Mouse (Mus musculus): Measurements from ENCODE around the gene Fes. TPM values are rescaled to one million over a fixed set of nuclear protein-coding genes. Genes with fewer than 3 reads are reported as not detected.

Gene Fes
- polyA plus RNA-seq, 1 experiment, result 0.82 TPM

DNA sequence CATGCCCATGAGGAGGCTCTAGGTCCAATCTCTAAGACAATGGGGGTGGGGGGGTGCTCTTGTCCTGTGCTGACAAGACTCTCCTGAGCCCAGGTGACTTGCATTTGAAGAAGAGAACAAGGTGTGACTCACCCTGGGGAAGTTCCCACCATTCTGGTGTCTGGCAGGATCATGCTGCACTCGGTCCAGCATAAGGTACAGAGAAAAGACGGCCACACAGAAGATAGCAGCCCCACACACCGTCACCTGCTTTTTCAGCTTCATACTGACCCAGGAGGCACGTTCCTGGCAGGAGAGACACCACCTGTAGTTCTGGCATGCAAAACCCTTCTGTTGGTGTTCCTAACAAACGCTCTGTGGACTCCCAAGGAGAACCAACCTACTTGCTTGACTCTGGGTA lies 18.3 kb downstream of the Fes start:
- H3K27me3 ChIP-seq (ENCODE audit: control insufficient read depth, insufficient read depth, insufficient read length), result no peaks in the 10 kb centered on the region
- H3K79me2 ChIP-seq (ENCODE audit: control insufficient read depth, insufficient read depth), result no peaks in the 10 kb centered on the region
- H3K4me3 ChIP-seq (ENCODE audit: insufficient read depth, poor library complexity, severe bottlenecking), result no peak overlapping the region
- H3K36me3 ChIP-seq (ENCODE audit: control insufficient read depth, insufficient read depth), result peaks cover 8% of the 10 kb centered on the region
- no peak overlapping the region for H3ac ChIP-seq (ENCODE audit: control insufficient read depth, insufficient read length, low read depth)
- H3K79me3 ChIP-seq (ENCODE audit: low read depth), result no peaks in the 10 kb centered on the region
- TF ChIP-seq USF1 (IDR thresholded peaks at IDR 0.05; ENCODE audit: low read depth) (no peak), FOSL1 (IDR thresholded peaks at IDR 0.05; ENCODE audit: insufficient read depth, low read length, poor library complexity, severe bottlenecking) (no peak), MAX (IDR thresholded peaks at IDR 0.05) (no peak), MYOG (IDR thresholded peaks at IDR 0.05; ENCODE audit: control insufficient read depth, extremely low read depth, insufficient read length) (no peak), CTCF (IDR thresholded peaks at IDR 0.05; ENCODE audit: control insufficient read depth, insufficient read depth, insufficient read length) (no peak), MYOD1 (IDR thresholded peaks at IDR 0.05; ENCODE audit: control insufficient read depth, insufficient read length, low read depth) (no peak), CEBPB (IDR thresholded peaks at IDR 0.05; ENCODE audit: low read depth) (no peak)

DNA sequence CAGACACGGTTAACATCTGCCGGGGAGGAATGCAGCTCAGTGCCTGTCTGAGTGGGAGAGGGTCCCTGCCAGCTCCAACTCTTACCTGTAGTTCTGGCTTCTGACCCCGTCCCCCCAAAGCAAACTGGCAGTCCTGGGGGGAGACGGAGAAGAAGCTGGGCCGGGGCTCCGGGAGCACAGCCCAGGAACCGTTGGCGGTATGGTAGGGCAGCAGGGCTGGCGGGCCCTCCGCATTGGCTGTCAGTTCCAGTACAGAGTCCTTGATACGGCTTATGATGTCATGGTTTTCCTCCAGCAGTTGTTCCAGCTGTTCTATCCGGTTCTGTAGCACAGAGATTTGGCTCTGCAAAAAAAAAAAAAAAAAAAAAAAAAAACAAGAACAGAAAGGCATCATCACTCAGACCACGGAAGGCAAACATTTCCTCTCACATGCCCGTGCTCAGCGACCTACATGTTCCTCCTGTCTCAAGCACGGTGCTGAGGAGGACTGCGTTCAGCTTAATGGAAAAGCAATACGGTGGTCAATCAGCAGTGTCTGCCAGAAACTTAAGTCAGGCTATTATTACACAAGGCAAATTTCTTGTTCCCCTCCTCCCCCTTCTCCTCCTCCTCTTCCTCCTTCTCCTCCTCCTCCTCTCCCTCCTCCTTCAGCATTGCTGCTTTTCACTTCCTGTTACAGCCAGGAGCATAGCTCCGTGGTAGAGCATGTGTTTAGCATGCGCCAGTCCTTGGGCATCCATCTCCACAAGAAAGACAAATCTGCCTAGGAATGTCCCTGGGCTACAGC lies 18.9 kb downstream of the Fes start:
- no peaks in the 10 kb centered on the region for H3K79me2 ChIP-seq (ENCODE audit: control insufficient read depth, insufficient read depth)
- H3K36me3 ChIP-seq (ENCODE audit: control insufficient read depth, insufficient read depth), result peaks cover 8% of the 10 kb centered on the region
- H3ac ChIP-seq (ENCODE audit: control insufficient read depth, insufficient read length, low read depth), result no peak overlapping the region
- H3K79me3 ChIP-seq (ENCODE audit: low read depth), result no peaks in the 10 kb centered on the region
- no peak overlapping the region for H3K4me3 ChIP-seq (ENCODE audit: insufficient read depth, poor library complexity, severe bottlenecking)
- no peak for TF ChIP-seq MAX (IDR thresholded peaks at IDR 0.05)
- TF ChIP-seq CEBPB (IDR thresholded peaks at IDR 0.05; ENCODE audit: low read depth), result no peak
- TF ChIP-seq CTCF (IDR thresholded peaks at IDR 0.05; ENCODE audit: control insufficient read depth, insufficient read depth, insufficient read length), result no peak
- TF ChIP-seq MYOD1 (IDR thresholded peaks at IDR 0.05; ENCODE audit: control insufficient read depth, insufficient read length, low read depth), result no peak
- no peak for TF ChIP-seq MYOG (IDR thresholded peaks at IDR 0.05; ENCODE audit: control insufficient read depth, extremely low read depth, insufficient read length)
- TF ChIP-seq USF1 (IDR thresholded peaks at IDR 0.05; ENCODE audit: low read depth), result no peak
- TF ChIP-seq FOSL1 (IDR thresholded peaks at IDR 0.05; ENCODE audit: insufficient read depth, low read length, poor library complexity, severe bottlenecking), result no peak
- no peaks in the 10 kb centered on the region for H3K27me3 ChIP-seq (ENCODE audit: control insufficient read depth, insufficient read depth, insufficient read length)

DNA sequence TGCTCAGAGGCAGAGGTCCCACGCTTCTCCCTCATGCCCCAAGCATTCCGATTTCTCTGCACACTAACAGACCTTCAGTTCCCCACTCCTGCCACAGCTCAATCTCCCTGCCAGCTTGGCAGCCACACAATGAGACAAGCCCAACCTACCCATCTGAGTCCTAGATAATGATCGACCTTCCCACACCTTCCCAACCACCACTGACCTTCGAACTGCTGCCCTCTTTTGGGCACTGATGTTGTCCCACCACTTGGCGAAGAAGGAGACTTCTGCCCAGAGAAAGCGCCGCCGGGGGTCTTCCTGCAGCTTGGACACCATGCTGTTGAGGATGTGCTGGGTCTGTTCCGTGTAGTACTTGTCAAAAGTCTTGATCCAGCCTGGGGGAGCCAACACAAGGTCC lies 19.7 kb downstream of the Fes start:
- Histone ChIP-seq H3K27me3 (ENCODE audit: control insufficient read depth, insufficient read depth, insufficient read length) (no peaks in the 10 kb centered on the region), H3K79me3 (ENCODE audit: low read depth) (no peaks in the 10 kb centered on the region), H3K79me2 (ENCODE audit: control insufficient read depth, insufficient read depth) (no peaks in the 10 kb centered on the region), H3ac (ENCODE audit: control insufficient read depth, insufficient read length, low read depth) (no peak overlapping the region), H3K4me3 (ENCODE audit: insufficient read depth, poor library complexity, severe bottlenecking) (no peak overlapping the region), H3K36me3 (ENCODE audit: control insufficient read depth, insufficient read depth) (peaks cover 8% of the 10 kb centered on the region)
- no peak for TF ChIP-seq FOSL1 (IDR thresholded peaks at IDR 0.05; ENCODE audit: insufficient read depth, low read length, poor library complexity, severe bottlenecking)
- TF ChIP-seq CTCF (IDR thresholded peaks at IDR 0.05; ENCODE audit: control insufficient read depth, insufficient read depth, insufficient read length), result no peak
- no peak for TF ChIP-seq MYOG (IDR thresholded peaks at IDR 0.05; ENCODE audit: control insufficient read depth, extremely low read depth, insufficient read length)
- no peak for TF ChIP-seq CEBPB (IDR thresholded peaks at IDR 0.05; ENCODE audit: low read depth)
- TF ChIP-seq MAX (IDR thresholded peaks at IDR 0.05), result no peak
- no peak for TF ChIP-seq MYOD1 (IDR thresholded peaks at IDR 0.05; ENCODE audit: control insufficient read depth, insufficient read length, low read depth)
- no peak for TF ChIP-seq USF1 (IDR thresholded peaks at IDR 0.05; ENCODE audit: low read depth)

DNA sequence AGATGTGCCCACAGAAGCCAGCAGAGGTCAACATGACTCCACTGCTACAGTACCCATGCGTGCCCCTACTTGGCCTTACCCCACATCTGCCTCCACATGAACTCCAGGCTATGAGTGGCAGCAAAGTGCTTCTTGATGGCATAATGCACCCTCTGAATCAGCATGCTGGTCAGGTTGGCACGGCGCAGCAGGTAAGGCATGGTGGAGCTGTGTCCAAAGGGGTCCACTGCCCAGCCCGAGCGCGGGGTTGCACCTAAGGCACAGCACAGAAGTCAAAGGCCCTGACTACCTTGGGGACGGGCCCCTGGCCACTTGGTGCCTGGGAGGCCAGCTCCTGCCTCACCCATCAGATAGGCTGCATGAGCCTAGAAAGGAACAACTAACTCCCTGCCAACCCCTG lies 20.5 kb downstream of the Fes start:
- H3ac ChIP-seq (ENCODE audit: control insufficient read depth, insufficient read length, low read depth), result no peak overlapping the region
- no peak overlapping the region for H3K4me3 ChIP-seq (ENCODE audit: insufficient read depth, poor library complexity, severe bottlenecking)
- no peaks in the 10 kb centered on the region for H3K79me3 ChIP-seq (ENCODE audit: low read depth)
- H3K27me3 ChIP-seq (ENCODE audit: control insufficient read depth, insufficient read depth, insufficient read length), result no peaks in the 10 kb centered on the region
- no peaks in the 10 kb centered on the region for H3K79me2 ChIP-seq (ENCODE audit: control insufficient read depth, insufficient read depth)
- peaks cover 8% of the 10 kb centered on the region for H3K36me3 ChIP-seq (ENCODE audit: control insufficient read depth, insufficient read depth)
- TF ChIP-seq MAX (IDR thresholded peaks at IDR 0.05), result no peak
- no peak for TF ChIP-seq USF1 (IDR thresholded peaks at IDR 0.05; ENCODE audit: low read depth)
- no peak for TF ChIP-seq MYOG (IDR thresholded peaks at IDR 0.05; ENCODE audit: control insufficient read depth, extremely low read depth, insufficient read length)
- TF ChIP-seq FOSL1 (IDR thresholded peaks at IDR 0.05; ENCODE audit: insufficient read depth, low read length, poor library complexity, severe bottlenecking), result no peak
- TF ChIP-seq CTCF (IDR thresholded peaks at IDR 0.05; ENCODE audit: control insufficient read depth, insufficient read depth, insufficient read length), result no peak
- no peak for TF ChIP-seq MYOD1 (IDR thresholded peaks at IDR 0.05; ENCODE audit: control insufficient read depth, insufficient read length, low read depth)
- no peak for TF ChIP-seq CEBPB (IDR thresholded peaks at IDR 0.05; ENCODE audit: low read depth)

DNA sequence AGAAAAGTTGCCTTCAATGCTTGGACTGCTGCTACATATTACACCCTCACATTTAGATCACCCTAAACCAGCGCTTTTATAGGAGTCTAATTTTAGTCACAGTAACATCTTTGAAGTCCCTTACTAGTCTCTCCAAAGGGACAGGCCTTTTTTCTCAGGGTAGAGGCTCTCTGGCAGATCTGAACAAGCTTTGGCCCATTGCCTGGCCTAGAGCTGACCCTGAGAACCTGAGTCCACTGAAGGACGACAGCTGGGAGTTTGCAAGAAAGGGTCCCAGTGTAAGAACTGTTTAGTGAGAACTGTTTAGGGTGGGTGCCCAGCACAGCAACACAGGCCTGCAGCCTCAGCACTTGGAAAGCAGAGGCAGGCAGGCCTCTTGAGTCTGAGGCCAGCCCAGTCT lies 22.0 kb downstream of the Fes start:
- no peaks in the 10 kb centered on the region for H3K79me2 ChIP-seq (ENCODE audit: control insufficient read depth, insufficient read depth)
- peaks cover 12% of the 10 kb centered on the region for H3K36me3 ChIP-seq (ENCODE audit: control insufficient read depth, insufficient read depth)
- no peaks in the 10 kb centered on the region for H3K27me3 ChIP-seq (ENCODE audit: control insufficient read depth, insufficient read depth, insufficient read length)
- no peak overlapping the region for H3ac ChIP-seq (ENCODE audit: control insufficient read depth, insufficient read length, low read depth)
- no peak for TF ChIP-seq MYOD1 (IDR thresholded peaks at IDR 0.05; ENCODE audit: control insufficient read depth, insufficient read length, low read depth)
- TF ChIP-seq FOSL1 (IDR thresholded peaks at IDR 0.05; ENCODE audit: insufficient read depth, low read length, poor library complexity, severe bottlenecking), result no peak
- TF ChIP-seq MYOG (IDR thresholded peaks at IDR 0.05; ENCODE audit: control insufficient read depth, extremely low read depth, insufficient read length), result no peak
- TF ChIP-seq CTCF (IDR thresholded peaks at IDR 0.05; ENCODE audit: control insufficient read depth, insufficient read depth, insufficient read length), result no peak
- TF ChIP-seq CEBPB (IDR thresholded peaks at IDR 0.05; ENCODE audit: low read depth), result no peak
- TF ChIP-seq MAX (IDR thresholded peaks at IDR 0.05), result no peak
- no peaks in the 10 kb centered on the region for H3K79me3 ChIP-seq (ENCODE audit: low read depth)
- no peak overlapping the region for H3K4me3 ChIP-seq (ENCODE audit: insufficient read depth, poor library complexity, severe bottlenecking)
